Mouse (Mus musculus): ENCODE measurements around the gene Cbx1. TPM values are rescaled to one million over a fixed set of nuclear protein-coding genes. Genes with fewer than 3 reads are reported as not detected.
A peak's percentile ranks its signal among the peaks of the same experiment; 100 is the strongest.

The Cbx1 gene
- polyA plus RNA-seq, 1 experiment from 2014 or later = 156 TPM

DNA sequence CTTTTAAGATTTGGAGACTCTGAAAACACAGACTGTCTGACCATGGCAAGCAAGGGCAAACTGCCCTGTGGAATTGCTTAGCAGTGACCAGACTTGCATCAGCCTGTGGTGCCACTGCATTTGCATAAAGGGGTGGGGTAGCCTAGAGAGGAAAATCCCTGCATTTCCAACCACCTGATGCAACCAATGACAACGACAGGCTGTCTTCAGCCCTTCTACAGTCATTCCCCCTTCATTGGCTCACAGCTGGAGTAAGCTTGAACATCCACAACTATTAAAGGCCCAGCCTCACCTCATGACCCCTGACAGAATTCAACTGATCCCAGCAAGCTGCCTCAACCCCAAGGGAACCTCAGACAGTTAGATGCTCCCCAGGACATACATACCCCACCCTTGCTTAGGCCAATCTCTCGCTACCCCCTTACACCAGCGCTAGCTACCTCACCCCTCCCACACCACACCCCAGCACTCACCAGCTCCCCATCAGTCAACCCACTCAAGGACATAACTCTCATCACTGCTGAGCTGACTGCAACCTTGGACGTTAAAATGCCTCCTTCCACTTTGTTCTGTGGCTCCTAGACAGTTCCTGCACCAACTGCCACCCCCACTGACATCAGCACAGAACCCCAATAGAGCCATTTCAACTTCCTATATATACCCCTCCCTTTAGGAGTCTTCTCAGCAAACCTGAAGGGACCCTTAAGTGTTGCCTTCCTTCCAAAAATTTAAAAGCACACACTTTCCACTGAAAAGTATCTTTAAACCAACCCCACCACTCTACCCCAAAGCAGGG, 33.9 kb downstream of the Cbx1 start:
- Histone ChIP-seq H3K4me2 (replicated peaks) (peak overlapping the region; percentile 96), H3K4me3 (peak overlapping the region; percentile 50), H3K9ac (replicated peaks) (peak overlapping the region; percentile 61), H3K27me3 (no peaks in the 10 kb centered on the region), H3K4me1 (peaks cover 53% of the 10 kb centered on the region), H3K9me3 (no peaks in the 10 kb centered on the region), H3K27ac (replicated peaks) (peak overlapping the region; percentile 91; the same call in 1 of the 2 replicates), H3K36me3 (peaks cover 75% of the 10 kb centered on the region)
- WGBS = 38% methylated on average over 4 of the region's 4 CpGs
- no peak for ATAC-seq (ENCODE audit: low FRiP score, low read depth)

GRCm38 (mm10) chr11:96823471-96823837, 34.5 kb downstream of the Cbx1 start:
- WGBS = 5% methylated on average over 13 of the region's 13 CpGs
- no peaks in the 10 kb centered on the region for H3K27me3 ChIP-seq
- peak overlapping the region; percentile 96 for H3K4me2 ChIP-seq (replicated peaks)
- H3K4me3 ChIP-seq = peak overlapping the region; percentile 50
- no peaks in the 10 kb centered on the region for H3K9me3 ChIP-seq
- H3K36me3 ChIP-seq = peaks cover 72% of the 10 kb centered on the region
- ATAC-seq (ENCODE audit: low FRiP score, low read depth) = peak; percentile 57
- H3K9ac ChIP-seq (replicated peaks) = peak overlapping the region; percentile 61
- peak overlapping the region; percentile 91 for H3K27ac ChIP-seq (replicated peaks)
- peaks cover 59% of the 10 kb centered on the region for H3K4me1 ChIP-seq

- Histone ChIP-seq H3K4me3 (peak overlapping the region; percentile 50), H3K27ac (replicated peaks) (peak overlapping the region; percentile 91), H3K4me2 (replicated peaks) (peak overlapping the region; percentile 96), H3K27me3 (no peaks in the 10 kb centered on the region), H3K36me3 (peaks cover 65% of the 10 kb centered on the region), H3K9ac (replicated peaks) (peak overlapping the region; percentile 61), H3K4me1 (peaks cover 65% of the 10 kb centered on the region), H3K9me3 (no peaks in the 10 kb centered on the region)
- WGBS = 1% methylated on average over 26 of the region's 26 CpGs
- peak; percentile 91 for ATAC-seq (ENCODE audit: low FRiP score, low read depth)
Measured at GRCm38 (mm10) chr11:96823880-96824782, 35.2 kb downstream of the Cbx1 start.

GRCm38 (mm10) chr11:96824783-96825495, 36.0 kb downstream of the Cbx1 start:
- peak overlapping the region; percentile 17 for H3K9ac ChIP-seq (replicated peaks)
- H3K9me3 ChIP-seq = no peaks in the 10 kb centered on the region
- H3K27ac ChIP-seq (replicated peaks) = peak overlapping the region; percentile 91
- H3K4me3 ChIP-seq = peak overlapping the region; percentile 5; the same call in 1 of the 2 replicates
- peaks cover 57% of the 10 kb centered on the region for H3K36me3 ChIP-seq
- no peak for ATAC-seq (ENCODE audit: low FRiP score, low read depth)
- H3K4me1 ChIP-seq = peaks cover 65% of the 10 kb centered on the region
- WGBS = 42% methylated on average over 7 of the region's 7 CpGs
- no peaks in the 10 kb centered on the region for H3K27me3 ChIP-seq
- H3K4me2 ChIP-seq (replicated peaks) = peak overlapping the region; percentile 96

DNA sequence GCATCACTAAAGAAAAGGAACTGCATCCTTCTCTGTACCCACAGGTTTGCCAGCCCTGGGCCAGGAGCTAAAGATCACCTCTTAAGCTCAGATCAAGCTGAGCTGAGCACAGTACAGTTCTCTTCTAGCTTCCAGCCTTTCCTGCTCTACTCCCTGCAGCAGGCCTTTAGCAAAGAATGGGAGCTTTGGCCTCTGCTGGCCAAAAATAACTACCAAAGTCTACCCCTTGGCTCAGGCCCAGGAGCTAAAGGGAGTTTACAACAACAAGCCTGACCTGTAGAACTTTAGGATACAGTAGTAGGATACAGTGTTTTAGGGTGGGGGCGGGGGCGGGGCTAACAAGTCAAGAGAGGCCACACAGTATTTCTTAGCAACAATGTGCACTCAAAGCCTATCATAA, 37.6 kb downstream of the Cbx1 start:
- Histone ChIP-seq H3K27me3 (no peaks in the 10 kb centered on the region), H3K4me2 (replicated peaks) (peak overlapping the region; percentile 96), H3K9ac (replicated peaks) (peak overlapping the region; percentile 17), H3K4me1 (peaks cover 68% of the 10 kb centered on the region), H3K36me3 (peaks cover 42% of the 10 kb centered on the region), H3K9me3 (no peaks in the 10 kb centered on the region), H3K4me3 (peak overlapping the region; percentile 1; the same call in 1 of the 2 replicates), H3K27ac (replicated peaks) (peak overlapping the region; percentile 2; the same call in 1 of the 2 replicates)
- no peak for ATAC-seq (ENCODE audit: low FRiP score, low read depth)
- WGBS = 89% methylated on average over 2 of the region's 2 CpGs

DNA sequence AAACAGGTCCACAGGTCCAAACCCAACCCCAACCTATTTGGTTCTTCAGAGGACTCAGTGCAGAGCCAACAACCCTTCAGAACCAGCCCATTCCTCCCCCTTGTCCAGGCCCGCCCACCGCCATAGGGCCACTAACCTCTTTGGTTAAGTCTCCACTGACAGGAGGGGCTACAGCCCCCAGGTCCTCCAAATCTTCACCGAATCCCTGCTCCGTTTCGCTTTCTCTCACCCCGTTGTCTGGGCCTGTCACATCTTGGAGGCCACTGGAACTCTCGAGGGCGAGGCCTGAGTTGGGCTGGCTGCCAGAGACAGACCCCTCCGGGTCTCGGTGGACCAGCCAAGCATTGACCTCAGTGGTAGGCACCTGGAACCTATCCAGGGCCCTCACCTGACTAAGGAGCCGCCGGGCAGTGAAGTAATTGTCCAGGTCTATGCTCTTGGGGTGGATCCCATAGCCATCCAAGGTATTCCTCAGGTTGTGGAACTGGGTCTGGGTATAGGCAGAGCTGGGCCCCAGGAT, 38.2 kb downstream of the Cbx1 start:
- peaks cover 36% of the 10 kb centered on the region for H3K36me3 ChIP-seq
- H3K4me2 ChIP-seq (replicated peaks) = peak overlapping the region; percentile 96
- no peak overlapping the region for H3K4me3 ChIP-seq
- H3K9me3 ChIP-seq = no peaks in the 10 kb centered on the region
- H3K27me3 ChIP-seq = no peaks in the 10 kb centered on the region
- peak overlapping the region; percentile 32 for H3K9ac ChIP-seq (replicated peaks)
- 91% methylated on average over 12 of the region's 12 CpGs for WGBS
- peaks cover 68% of the 10 kb centered on the region for H3K4me1 ChIP-seq
- ATAC-seq (ENCODE audit: low FRiP score, low read depth) = no peak
- H3K27ac ChIP-seq (replicated peaks) = no peak overlapping the region

DNA sequence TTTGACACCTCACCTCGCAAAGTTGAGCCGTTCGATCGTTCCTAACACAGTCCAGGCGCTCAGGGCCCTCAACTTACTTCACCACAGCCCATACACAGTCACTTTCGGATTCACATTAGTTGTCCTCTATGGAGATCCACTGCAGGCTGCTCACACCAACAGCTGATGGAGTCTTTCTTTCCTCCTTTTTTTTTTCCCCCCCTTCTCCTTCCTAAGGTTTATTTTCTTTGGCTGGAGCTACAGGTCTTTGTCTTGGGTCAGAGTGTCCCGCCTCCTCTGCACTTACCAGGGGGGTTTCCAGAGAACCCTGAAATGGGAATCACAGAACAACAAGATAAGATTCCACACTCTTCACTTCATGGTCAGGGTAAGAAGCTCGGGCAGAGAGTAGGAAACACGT, 39.0 kb downstream of the Cbx1 start:
- Histone ChIP-seq H3K4me1 (peaks cover 62% of the 10 kb centered on the region), H3K9ac (replicated peaks) (0 out of 2 replicates have a peak overlapping the region, but pooled peaks have one; percentile 20)

DNA sequence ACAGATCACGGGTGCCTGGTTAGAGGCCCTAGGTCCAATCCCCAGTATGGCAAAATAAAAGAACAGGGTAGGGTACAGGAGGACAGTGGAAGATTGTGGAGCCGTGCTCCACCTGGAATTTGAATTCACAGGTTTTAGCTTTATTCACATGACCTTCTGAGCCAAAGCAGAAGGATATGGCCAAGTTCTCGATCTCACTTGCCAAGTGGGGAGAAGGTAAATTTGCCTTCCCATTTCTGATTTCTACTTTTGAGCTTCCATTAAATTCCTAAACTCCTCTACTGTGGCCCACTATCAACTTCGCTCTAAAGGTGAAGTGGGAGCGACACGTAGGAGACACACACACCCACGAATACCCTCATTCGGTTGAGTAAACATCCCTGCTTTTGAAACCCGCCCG, 40.0 kb downstream of the Cbx1 start:
- H3K4me1 ChIP-seq = peaks cover 53% of the 10 kb centered on the region
- 18% methylated on average over 10 of the region's 10 CpGs for WGBS

More for the DNA sequence above, 39.0 kb downstream of the Cbx1 start:
- H3K9me3 ChIP-seq = no peaks in the 10 kb centered on the region
- no peak overlapping the region for H3K4me3 ChIP-seq
- no peaks in the 10 kb centered on the region for H3K27me3 ChIP-seq
- 84% methylated on average over 9 of the region's 9 CpGs for WGBS
- H3K36me3 ChIP-seq = peaks cover 29% of the 10 kb centered on the region
- H3K27ac ChIP-seq (replicated peaks) = no peak overlapping the region
- no peak for ATAC-seq (ENCODE audit: low FRiP score, low read depth)
- peak overlapping the region; percentile 19 for H3K4me2 ChIP-seq (replicated peaks)

GRCm38 (mm10) chr11:96829403-96829812, 40.5 kb downstream of the Cbx1 start:
- Histone ChIP-seq H3K9me3 (no peaks in the 10 kb centered on the region), H3K4me1 (peaks cover 49% of the 10 kb centered on the region), H3K4me3 (peak overlapping the region; percentile 91), H3K4me2 (replicated peaks) (peak overlapping the region; percentile 88), H3K27me3 (no peaks in the 10 kb centered on the region), H3K27ac (replicated peaks) (peak overlapping the region; percentile 96), H3K9ac (replicated peaks) (peak overlapping the region; percentile 82), H3K36me3 (peaks cover 28% of the 10 kb centered on the region)
- WGBS = 1% methylated on average over 33 of the region's 33 CpGs
- ATAC-seq (ENCODE audit: low FRiP score, low read depth) = peak; percentile 44

More for the DNA sequence above, 40.0 kb downstream of the Cbx1 start:
- Histone ChIP-seq H3K9ac (replicated peaks) (peak overlapping the region; percentile 82), H3K27ac (replicated peaks) (peak overlapping the region; percentile 96), H3K4me3 (peak overlapping the region; percentile 91), H3K9me3 (no peaks in the 10 kb centered on the region), H3K36me3 (peaks cover 28% of the 10 kb centered on the region), H3K27me3 (no peaks in the 10 kb centered on the region), H3K4me2 (replicated peaks) (peak overlapping the region; percentile 88)
- ATAC-seq (ENCODE audit: low FRiP score, low read depth) = no peak

DNA sequence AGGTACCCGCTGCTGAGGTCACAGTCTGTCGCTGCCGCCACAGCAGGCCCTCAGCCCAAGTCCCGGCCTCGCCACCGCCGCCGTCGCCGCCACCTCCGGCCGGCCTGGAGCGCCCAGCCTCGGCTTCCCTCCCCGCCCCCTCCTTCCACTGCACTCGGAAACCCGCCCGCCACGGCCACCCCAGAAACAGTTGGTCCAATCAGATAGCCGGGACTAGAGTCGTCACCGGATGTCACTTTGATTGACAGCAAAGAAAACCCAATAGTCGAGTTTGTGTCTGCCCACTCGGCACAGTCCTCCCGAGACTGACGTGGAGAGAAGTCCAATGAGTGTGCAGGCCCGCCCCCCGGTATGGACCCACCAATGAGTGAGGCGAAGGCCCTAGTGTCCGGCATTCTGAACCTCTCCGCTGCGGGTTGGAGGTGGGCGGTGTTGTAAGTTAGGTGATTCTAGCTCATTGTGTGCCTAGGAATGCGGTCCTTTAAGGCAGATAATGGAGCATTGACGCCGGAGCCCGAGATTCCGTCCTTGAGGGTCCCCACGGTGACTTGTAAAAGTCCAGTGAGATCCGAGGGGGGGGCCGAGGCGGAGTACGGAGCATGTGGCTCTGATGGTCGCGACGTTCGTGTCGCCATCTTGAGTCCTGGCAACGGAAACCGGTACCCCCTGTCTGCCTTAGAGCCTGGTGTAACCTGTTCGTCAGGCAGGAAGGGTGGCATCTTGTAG, 41.0 kb downstream of the Cbx1 start, which contains the start of gene Nfe2l1:
Gene Nfe2l1, minus strand, starts transcription at position 156 of the 726 bp plus-strand sequence.
- peak; percentile 99 for ATAC-seq (ENCODE audit: low FRiP score, low read depth)
- H3K27ac ChIP-seq (replicated peaks) = peak within 1 kb of the TSS; percentile 96
- peaks cover 44% of the 10 kb centered on the region for H3K4me1 ChIP-seq
- peak within 1 kb of the TSS; percentile 88 for H3K4me2 ChIP-seq (replicated peaks)
- H3K9me3 ChIP-seq = no peaks in the 10 kb centered on the region
- under 1% methylated on average over 51 of the region's 51 CpGs for WGBS
- peak within 1 kb of the TSS; percentile 91 for H3K4me3 ChIP-seq
- H3K9ac ChIP-seq (replicated peaks) = peak within 1 kb of the TSS; percentile 82
- H3K36me3 ChIP-seq = peaks cover 28% of the 10 kb centered on the region
- no peaks in the 10 kb centered on the region for H3K27me3 ChIP-seq
